Mouse (Mus musculus): ENCODE results near the gene Shkbp1.

Gene Shkbp1

DNA sequence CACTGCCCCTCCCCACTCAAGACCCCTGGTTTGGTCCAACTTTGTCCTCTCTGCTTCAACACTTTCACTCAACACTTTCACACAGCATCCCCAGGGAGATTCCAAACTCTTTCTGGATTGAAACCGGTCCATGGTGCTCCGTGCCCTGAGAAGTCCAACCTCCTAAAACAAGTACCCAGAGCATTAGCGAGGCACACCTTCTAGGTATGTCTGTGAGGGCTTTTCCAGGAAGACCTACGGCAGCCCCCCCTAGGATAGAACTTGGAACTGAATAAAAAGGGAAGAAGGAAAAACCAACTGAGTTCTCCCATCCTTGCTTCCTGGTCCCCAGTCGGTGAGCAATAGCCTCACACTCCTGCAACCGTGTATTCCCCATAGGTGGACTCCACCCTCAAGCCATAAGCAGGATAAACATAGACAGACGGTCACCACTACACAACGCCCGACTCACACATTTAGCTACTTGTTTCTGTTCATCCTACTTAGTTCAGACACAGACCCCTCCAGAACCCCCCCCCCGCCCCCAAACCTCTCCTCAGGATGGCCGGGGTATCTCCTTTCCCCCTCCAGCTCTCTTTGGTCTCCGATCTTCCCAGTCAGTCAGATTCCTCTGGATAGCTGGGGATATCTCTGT is 44.1 kb downstream of the Shkbp1 start:
- DNase-seq (ENCODE audit: low read depth, low spot score): no peak

DNA sequence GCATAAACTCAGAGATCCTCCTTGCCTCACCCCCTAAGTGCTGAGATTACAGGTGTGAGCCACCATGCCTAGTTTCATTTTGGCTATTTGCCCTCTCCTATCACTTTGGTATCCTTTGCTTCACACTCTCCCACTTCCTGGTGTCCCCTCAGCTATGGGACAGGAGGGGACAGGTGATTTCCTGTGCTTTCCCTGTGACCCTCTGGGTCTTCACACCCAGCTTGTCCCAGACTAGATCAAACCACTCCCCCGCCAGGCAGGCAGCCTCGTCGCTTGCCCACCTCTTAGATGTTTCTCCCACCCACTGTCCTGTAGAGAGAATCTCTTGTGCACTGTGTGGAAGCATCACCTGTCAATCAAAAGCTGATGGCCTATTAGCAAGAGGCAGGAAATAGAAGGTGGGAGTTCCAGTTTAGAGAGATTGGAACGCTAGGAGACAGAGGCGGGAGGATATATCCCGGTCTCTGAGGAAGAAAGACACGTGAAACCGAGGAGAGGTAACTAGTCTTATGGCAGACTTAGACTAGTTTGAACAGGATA is 44.8 kb downstream of the Shkbp1 start:
- DNase-seq (ENCODE audit: low read depth, low spot score): no peak

DNA sequence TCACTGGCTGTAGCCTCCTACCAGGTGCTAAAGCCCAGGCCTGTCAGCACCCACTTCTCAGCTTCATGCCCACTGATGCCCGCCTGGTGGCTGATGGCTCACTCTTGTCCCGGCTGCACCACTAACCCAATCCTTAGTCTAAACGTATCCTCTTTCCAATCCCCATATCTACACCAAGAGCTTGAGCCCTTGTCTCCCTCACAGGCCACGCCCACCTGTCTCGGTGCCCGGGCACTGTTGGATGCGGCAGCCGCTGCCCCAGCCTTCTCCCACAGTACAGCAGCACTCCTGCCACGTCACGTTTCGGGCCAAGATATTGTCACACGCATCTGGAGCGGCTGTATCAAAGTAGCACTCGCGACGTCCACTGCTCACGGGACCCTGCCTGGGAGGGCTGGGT is 45.5 kb downstream of the Shkbp1 start:
- DNase-seq (ENCODE audit: low read depth, low spot score): no peak

DNA sequence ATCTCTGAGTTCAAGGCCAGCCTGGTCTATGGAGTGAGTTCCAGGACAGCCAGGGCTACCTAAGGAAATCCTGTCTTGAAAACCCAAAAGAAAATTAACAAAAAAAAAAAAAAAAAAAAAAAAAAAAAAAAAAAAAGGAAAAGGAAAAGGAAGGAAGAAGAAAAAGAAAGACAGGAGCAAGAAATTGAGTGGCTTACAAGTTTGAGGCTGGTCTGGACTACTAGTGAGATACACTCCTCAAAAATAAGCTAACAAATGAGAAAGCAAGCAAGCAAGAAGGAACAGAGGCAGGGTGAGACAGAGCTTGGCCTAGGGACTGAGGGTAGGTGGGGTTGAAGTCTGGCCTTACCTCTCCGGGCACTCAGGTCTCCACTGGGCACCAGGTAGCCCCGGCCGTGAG is 46.0 kb downstream of the Shkbp1 start:
- no peak for DNase-seq (ENCODE audit: low read depth, low spot score)

DNA sequence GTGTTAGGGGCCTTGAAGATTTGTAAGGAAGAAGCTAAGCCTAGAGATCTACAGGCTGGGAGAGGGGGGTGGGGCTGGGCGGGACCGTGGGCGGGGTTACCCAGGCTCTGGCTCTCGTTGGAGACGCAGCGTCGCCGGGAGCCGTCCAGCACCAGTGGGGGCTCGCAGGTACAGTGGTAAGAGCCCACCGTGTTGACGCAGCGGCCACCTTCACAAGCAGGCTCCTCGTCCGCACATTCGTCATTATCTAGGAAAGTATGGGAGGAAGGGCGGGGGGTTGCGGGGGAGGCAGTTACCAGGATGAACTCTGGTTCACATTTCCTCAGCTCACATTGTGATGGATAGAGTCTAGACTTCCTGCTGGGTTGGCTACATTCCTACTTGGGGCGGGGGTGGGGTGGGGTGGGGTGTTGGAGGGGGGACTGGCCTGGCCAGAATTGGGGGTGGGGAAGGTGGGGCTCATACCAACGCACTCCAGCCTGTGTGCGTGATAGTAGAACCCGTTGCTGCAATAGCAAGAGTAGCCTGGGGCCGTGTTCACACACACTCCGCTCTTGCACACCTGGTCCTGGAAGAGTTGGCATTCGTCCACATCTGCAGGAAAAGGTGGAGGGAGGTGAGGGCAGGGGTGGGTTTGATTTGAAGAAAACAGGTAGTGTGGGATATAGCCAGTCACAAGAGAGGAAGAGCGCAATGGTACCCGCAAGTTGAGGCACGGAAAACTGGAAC is 46.8 kb downstream of the Shkbp1 start:
- DNase-seq (ENCODE audit: low read depth, low spot score): no peak

DNA sequence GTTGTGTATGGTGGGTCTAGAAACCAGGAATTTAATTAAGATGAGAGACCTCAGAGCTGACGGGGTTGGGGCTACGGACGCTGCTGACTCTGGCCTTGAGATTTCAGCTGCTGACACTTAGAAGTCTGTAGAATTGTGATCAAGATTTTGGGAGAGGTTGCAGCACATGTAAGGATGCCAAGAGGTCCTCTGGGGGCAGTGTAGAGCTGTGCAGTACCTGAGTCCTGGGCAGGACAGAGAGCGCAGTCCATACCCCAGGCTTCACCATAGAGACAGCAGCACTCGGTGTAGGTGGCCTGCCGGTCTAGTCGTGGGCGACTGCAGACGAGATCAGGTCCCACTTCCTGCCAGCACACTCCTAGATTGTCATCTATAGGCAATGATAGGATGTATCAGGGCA is 48.3 kb downstream of the Shkbp1 start:
- no peak for DNase-seq (ENCODE audit: low read depth, low spot score)

DNA sequence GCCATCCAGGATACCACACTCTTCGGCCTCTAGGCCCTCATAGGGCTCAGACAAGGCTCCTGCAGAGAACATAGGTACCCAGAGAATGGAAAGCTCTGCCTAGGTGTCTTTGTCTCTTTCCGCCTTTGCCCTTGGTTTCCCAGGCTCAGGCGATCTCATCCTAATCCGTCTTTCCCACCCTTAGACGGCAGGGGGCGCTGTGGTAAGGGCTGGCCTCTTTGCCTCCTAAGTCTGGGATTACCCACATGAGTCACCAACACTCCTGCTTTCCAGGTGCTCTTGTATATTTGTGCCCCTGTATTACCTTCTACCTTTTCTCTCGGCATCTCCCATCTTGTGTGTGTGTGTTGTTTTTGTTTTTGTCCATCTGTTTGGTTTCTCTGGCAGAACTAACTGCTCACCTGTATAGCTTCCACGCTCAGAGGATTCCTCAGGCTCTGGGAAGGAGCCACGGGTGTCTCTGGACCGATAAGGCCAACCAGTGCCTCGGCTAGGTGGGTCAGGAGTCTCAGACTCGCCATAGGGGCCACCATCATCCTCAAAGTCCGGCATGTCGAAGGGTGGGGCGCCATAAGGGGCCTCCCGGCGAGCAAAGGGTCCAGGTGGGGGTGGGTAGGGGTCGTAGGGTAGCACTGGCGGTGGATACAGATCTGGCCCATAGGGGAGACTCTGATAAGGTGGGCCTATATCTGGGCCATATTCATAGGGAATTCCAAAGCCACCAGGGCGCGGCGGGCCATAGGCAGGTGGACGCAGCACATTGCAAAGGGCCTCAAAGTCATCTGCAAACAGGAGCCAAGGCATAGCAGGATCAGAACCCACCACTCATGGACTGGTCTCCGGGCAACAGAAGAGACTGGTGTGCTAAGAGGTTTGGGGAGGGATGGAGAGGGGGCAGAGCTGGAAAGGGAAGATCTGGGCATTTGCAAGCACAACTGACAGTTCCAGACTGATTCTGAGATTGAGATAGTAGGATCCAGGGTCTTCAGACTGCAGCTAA is 49.4 kb downstream of the Shkbp1 start:
- no peak for DNase-seq (ENCODE audit: low read depth, low spot score)

DNA sequence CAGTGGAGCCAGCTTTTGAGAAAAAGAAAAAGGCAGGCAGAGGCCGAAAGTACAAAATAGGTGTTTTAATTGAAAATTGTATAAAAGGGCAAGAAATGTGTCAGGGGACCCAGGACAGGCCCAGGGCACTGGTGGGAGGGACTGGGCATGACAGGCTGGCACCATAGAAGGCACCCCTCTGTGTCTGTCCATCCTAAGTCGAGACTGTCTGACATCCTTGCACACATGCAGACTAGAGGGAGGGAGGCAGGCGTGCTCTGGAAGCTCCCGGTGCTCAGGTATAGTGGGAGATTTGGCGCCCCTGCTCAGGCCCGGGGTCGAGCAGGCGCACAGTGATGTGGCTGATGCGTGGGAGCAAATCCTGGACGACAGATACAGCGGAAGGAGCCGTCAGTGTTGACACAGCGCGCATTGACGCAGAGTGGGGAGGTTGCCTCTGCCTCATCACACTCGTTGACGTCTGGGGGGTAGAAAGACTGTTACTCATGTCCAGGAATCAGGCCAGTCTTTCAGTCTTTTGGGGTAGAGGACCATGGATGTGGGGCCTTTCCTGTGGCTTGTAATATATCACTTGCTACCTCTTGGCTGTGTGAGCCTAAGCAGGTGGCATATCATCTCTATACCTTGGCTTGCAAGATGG is 50.6 kb downstream of the Shkbp1 start:
- no peak for DNase-seq (ENCODE audit: low read depth, low spot score)

DNA sequence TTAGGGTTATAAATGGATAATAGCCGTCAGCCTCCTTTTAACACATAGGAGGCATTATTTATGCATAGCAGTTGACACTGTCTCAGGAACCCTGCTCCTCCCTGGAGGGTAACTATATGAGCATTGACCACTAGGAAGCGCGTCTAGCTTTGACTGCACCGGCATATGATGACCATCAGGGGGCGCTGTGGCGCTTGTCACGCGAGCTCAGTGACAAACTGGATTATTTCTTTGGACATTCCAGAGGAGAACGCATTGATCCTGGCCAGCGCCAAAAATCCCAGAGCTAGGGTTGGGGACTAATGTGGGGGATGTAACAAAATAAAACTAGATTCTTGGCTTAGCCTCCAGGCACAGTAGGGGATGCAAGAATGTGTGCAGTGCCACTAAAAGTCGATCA is 53.6 kb downstream of the Shkbp1 start:
- DNase-seq (ENCODE audit: low read depth, low spot score): peak; percentile 61

DNA sequence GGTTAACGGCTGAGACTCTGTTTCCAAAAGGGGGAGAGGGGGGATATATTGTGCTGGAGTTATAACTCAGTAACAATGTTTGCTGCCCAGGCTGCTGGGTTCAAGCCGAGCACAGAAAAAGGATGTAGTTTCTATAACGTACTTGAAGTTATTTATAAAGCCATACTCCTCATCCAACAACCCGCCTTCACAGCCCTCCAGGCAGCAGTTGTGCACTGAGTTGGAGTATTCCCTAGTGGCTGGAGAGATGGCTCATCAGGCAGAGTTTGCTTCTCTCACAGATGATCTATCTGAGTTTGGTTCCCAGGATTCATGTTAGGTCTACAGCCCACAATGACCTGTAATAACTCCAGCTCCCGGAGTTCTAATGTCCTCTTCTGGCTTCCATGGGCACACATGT is 55.0 kb downstream of the Shkbp1 start:
- DNase-seq (ENCODE audit: low read depth, low spot score): no peak

DNA sequence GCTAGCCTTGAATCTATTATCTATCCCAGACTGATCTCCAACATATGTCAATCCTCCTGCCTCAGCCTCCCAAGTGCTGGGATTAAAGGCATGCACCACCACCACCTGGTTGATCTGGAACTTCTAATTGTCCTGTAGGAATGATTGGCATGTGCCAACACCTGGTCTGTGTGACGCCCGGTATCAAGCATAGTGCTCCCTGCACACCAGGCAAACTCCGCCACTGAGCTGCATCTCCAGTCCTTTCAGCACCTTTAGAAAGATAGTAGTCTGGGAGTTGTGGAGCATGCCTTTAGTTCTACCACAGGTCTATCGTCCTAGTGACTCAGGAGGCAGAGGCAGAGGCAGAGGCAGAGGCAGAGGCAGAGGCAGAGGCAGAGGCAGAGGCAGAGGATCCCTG is 55.5 kb downstream of the Shkbp1 start:
- no peak for DNase-seq (ENCODE audit: low read depth, low spot score)

DNA sequence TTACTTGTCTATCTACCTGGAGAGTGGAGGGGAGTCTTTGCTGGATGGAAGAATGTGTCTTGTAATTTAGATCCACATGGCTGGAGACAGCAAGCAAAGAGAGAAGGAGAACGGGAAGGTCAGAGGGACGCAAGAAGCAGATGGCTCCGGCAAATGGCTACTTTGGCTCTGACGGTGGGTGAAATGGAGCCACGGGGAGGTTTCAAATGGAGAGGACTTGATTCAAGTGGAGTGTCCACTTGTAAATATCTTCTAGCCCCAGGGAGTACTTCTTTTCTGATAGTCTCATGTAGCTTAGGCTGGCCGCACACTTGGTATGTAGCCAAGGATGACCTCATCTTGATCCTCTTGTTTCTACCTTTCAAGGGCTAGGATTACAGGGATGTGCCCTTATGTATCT is 57.0 kb downstream of the Shkbp1 start:
- no peak for DNase-seq (ENCODE audit: low read depth, low spot score)

DNA sequence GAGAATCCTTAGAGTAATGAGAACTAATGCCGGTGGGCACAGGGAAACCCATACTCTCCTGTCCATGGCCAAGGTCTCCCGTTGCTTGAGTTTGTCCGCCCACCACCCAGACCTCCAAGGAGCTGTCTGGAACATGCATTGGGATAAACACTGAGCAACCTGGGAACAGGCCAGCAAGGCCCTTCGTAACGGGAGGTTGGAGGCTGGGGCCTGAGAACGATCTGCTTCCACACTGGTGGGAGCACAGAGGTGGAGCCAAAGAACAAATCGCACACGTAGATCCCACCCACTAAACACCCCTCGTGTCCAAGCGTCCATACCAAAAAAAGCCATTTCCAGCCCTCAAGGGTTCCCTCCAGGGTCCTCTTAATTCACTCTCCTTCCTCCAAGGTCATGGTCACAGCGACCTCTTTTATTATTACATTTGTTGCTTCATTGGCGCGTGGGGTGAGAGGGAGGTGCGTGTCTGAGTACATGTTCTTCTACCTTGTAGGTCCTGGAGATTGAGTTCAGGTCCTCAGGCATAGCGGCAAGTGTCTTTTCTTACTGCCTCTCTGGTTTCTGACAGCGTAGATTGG is 57.7 kb downstream of the Shkbp1 start:
- no peak for DNase-seq (ENCODE audit: low read depth, low spot score)

DNA sequence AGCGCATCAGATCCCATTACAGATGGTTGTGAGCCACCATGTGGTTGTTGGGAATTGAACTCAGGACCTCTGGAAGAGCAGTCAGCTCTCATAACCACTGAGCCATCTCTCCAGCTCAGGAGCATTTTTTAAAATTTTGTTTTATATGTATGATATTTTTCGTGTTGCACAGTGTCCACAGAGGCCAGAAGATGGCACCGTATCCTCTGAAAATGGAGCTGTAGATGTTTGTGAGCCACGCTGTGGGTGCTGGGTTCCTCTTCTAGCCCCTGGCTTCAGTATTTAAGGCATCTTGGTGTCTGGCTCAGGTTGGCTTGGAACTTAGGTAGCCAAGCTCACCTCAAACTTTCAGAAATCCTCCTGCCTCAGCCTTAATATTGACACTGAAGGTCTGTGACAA is 59.3 kb downstream of the Shkbp1 start:
- DNase-seq (ENCODE audit: low read depth, low spot score): no peak

DNA sequence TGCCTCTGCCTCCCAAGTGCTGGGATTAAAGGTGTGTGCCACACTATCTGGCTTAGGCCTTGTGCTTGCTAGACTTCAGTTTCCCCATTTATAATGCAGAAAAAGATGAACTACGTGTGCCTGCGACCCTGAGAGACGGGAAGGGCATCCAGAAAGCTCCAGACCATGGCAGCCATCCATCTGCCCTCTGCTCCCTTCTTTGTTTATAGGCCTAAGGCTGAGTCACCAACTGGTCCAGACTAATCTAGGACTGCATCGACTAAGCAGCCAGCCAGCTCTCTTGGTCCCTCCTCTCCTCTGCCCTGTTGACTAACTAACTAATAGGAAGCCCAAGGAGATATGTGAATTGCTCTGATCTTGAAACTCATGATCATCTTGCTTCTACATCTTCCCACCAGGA is 59.9 kb downstream of the Shkbp1 start:
- DNase-seq (ENCODE audit: low read depth, low spot score): no peak
